Mouse (Mus musculus) forebrain, embryonic 13.5 days (tissue): Measurements from ENCODE around the gene Aox2. TPM values are rescaled to one million over a fixed set of nuclear protein-coding genes. Genes with fewer than 3 reads are reported as not detected.

Source experiments
- ATAC-seq: fragments of 200-750 bp; cut with Nextera tagmentation; 2 replicates; pipeline ENCODE4 v1.8.0; 2017
- H3K27ac ChIP-seq: fragments of 300-500 bp; sonication (generic); 2 replicates; pipeline ENCODE4 v1.5.1; 2015; ENCODE audit warnings: inconsistent platforms, mild to moderate bottlenecking, moderate library complexity
- H3K27me3 ChIP-seq: fragments of 300-500 bp; sonication (generic); 2 replicates; pipeline ENCODE4 v1.6.1; 2015; ENCODE audit warnings: mild to moderate bottlenecking, inconsistent platforms
- H3K36me3 ChIP-seq: fragments of 300-500 bp; sonication (generic); 2 replicates; pipeline ENCODE4 v1.6.1; 2015; ENCODE audit warnings: mild to moderate bottlenecking, inconsistent platforms; ENCODE audit not compliant: poor library complexity, severe bottlenecking
- H3K4me1 ChIP-seq: fragments of 300-500 bp; sonication (generic); 2 replicates; pipeline ENCODE4 v1.6.1; 2015; ENCODE audit warnings: inconsistent platforms
- H3K4me2 ChIP-seq: fragments of 300-500 bp; sonication (generic); 2 replicates; pipeline ENCODE4 v1.6.1; 2015; ENCODE audit warnings: inconsistent platforms, mild to moderate bottlenecking, moderate library complexity
- H3K4me3 ChIP-seq: fragments of 300-500 bp; sonication (generic); 2 replicates; pipeline ENCODE4 v1.5.1; 2015; ENCODE audit warnings: mild to moderate bottlenecking, inconsistent platforms
- H3K9ac ChIP-seq: fragments of 300-500 bp; sonication (generic); 2 replicates; pipeline ENCODE4 v1.6.1; 2015; ENCODE audit warnings: mild to moderate bottlenecking, inconsistent platforms
- H3K9me3 ChIP-seq: fragments of 300-500 bp; sonication (generic); replicated peaks from 2 replicates; pipeline ENCODE4 v1.6.1; 2016; ENCODE audit warnings: inconsistent platforms
- WGBS: fragments of 180-500 bp; shearing (Covaris S2); methylation state at CpG from one replicate; pipeline ENCODE4 v1.1.7; 2015; 5-methylcytosine and 5-hydroxymethylcytosine counted together
- polyA plus RNA-seq: library from polyadenylated mRNA; unstranded; fragments of >200 nt; fragmentation: Nextera tagmentation; extraction: Ambion mirVana; gene quantifications from 2 replicates; pipeline ENCODE4 v1.2.1, GENCODE M21; 2015

The Aox2 gene
- polyA plus RNA-seq, 1 experiment from 2014 or later = not detected

DNA sequence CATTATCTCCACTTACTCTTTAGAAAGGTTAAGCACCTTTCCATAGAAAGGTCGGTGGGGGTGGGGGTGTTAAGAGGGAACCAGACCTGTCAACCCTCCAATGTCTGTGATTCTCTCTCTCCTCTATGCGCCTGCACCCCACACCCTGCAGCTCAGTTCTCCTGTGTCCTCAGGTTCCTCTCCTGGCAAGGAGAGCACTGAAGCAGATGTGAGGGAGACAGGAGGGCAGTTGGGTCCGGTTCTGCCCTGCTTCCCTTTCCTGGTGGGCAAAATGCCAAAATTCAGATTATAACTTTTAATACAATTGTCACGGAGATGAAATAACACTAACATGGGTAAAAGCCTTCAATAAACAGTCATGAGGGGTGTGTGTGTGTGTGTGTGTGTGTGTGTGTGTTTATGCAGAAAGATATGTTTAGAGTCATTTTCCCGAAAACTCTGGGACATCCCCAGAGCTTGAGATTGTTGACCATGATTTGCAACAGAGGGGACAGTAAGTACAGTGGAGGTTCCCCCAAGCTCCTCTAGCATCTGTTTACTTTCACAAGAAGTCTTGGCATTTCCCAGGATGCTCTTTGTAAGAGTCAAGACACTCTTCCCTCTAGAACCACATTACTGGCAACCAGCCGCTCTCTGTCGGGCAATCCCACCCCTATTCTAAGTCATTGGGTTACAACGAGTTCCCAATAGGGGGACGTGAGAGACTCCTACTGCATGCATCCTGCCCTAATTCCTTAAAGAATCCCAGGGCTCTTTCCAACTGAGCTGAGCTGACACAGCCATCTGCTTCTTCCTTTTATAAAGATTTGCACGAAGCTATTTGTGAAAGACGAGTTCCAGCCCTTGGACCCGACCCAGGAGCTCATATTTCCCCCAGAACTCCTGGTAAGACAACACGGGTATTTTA, 13.5 kb downstream of the Aox2 start:
- 0 out of 2 replicates have a peak, but pooled peaks cover 5% of the 10 kb centered on the region for H3K4me1 ChIP-seq
- H3K9ac ChIP-seq = no peak overlapping the region
- no peak for ATAC-seq
- no peaks in the 10 kb centered on the region for H3K27me3 ChIP-seq
- H3K4me2 ChIP-seq = no peak overlapping the region
- WGBS = 69% methylated on average over 13 of the region's 13 CpGs
- no peak overlapping the region for H3K4me3 ChIP-seq
- H3K9me3 ChIP-seq = no peaks in the 10 kb centered on the region
- H3K27ac ChIP-seq = no peak overlapping the region
- no peaks in the 10 kb centered on the region for H3K36me3 ChIP-seq

DNA sequence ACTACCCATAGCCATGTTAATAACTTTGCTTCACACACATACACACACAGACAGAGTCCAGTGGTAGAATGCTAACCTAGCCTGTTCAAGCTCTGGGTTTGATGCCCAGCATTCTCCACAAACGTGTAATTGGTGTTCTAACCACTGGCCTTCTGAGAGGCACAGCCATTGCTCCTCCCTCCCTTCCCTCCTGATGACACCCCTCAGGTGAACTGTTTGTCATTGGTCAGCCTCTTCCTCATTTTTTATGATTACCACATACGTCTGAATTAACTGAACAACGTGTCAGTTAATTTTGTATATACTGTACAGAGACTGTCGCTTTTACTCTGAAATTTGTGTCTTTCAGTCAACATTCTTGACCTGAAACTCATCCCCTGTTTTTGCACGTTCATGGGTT, 16.6 kb downstream of the Aox2 start:
- Histone ChIP-seq H3K9ac (no peak overlapping the region), H3K27ac (no peak overlapping the region), H3K9me3 (no peaks in the 10 kb centered on the region), H3K36me3 (no peaks in the 10 kb centered on the region), H3K27me3 (no peaks in the 10 kb centered on the region), H3K4me1 (0 out of 2 replicates have a peak, but pooled peaks cover 5% of the 10 kb centered on the region), H3K4me3 (no peak overlapping the region), H3K4me2 (no peak overlapping the region)
- 87% methylated on average over 5 of the region's 5 CpGs for WGBS
- ATAC-seq = no peak

DNA sequence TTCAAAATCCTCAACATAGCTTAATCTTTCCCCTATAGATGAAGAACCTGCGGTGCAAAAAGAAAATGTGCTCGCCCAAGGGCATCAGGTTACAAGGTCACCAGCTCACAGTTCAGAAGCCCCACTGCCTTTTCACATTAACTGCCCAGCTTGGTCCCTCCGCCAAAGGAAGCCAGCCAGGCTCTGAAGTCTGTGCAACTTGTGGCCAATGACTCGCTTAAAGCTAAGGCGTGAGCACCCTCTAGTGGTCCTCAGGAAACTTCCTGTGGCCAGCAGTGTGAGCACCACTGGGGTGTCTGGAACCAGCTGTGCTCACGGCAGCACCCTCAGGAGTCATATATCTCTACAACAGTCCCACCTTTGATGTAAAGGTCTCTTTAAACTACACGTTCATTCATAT, 18.2 kb downstream of the Aox2 start:
- ATAC-seq = peak; percentile 76; the same call in 1 of the 2 replicates
- no peak overlapping the region for H3K27ac ChIP-seq
- H3K27me3 ChIP-seq = no peaks in the 10 kb centered on the region
- H3K4me1 ChIP-seq = 0 out of 2 replicates have a peak, but pooled peaks cover 5% of the 10 kb centered on the region
- WGBS = 8% methylated on average over 7 of the region's 7 CpGs
- no peaks in the 10 kb centered on the region for H3K36me3 ChIP-seq
- no peak overlapping the region for H3K9ac ChIP-seq
- H3K9me3 ChIP-seq = no peaks in the 10 kb centered on the region
- H3K4me3 ChIP-seq = no peak overlapping the region
- no peak overlapping the region for H3K4me2 ChIP-seq

DNA sequence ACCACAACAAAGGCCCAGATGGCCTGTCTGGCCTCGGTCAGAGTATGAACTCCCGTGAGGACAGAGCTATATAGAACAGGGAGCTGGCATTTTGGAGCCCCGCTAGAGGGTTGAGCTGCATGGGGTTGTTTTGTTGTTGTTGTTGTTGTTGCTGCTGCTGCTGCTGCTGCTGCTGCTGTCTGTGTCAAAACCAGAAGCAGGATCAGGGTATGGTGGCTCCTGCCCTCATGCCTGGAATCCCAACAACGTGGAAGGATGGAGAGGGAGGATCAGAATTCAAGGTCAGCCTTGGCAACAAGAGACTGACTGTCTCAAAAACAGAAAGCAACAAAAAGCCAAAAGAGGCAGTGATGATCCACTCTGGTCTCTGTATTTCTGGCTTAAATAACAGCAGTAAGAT, 18.7 kb downstream of the Aox2 start:
- no peak overlapping the region for H3K27ac ChIP-seq
- H3K9ac ChIP-seq = no peak overlapping the region
- H3K9me3 ChIP-seq = no peaks in the 10 kb centered on the region
- H3K4me2 ChIP-seq = no peak overlapping the region
- 52% methylated on average over 4 of the region's 4 CpGs for WGBS
- 0 out of 2 replicates have a peak, but pooled peaks have one; percentile 16 for ATAC-seq
- no peaks in the 10 kb centered on the region for H3K36me3 ChIP-seq
- H3K4me3 ChIP-seq = no peak overlapping the region
- H3K27me3 ChIP-seq = no peaks in the 10 kb centered on the region
- H3K4me1 ChIP-seq = 0 out of 2 replicates have a peak, but pooled peaks cover 5% of the 10 kb centered on the region

DNA sequence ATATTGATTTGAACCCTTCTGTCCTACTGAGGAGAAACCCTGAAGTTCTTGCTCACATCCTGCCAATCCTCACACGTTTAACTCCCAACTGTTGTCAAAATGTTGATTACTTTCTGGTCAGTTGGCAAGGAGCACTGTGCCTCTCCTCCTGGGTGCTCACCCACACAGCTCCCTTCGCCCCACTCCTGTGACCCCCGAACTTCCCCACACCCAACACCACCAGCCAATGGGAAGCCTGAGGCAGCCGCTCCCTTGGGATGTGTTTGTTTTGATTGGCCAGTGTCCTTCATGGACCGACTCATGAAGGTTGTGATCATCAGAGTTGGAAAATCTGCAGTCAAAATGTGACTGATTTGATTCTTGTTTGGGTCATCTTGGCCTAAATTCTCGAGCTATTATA, 20.2 kb downstream of the Aox2 start:
- ATAC-seq = no peak
- no peaks in the 10 kb centered on the region for H3K4me1 ChIP-seq
- H3K9me3 ChIP-seq = no peaks in the 10 kb centered on the region
- H3K36me3 ChIP-seq = no peaks in the 10 kb centered on the region
- H3K27me3 ChIP-seq = no peaks in the 10 kb centered on the region
- no peak overlapping the region for H3K9ac ChIP-seq
- 81% methylated on average over 6 of the region's 6 CpGs for WGBS
- H3K4me2 ChIP-seq = no peak overlapping the region
- no peak overlapping the region for H3K27ac ChIP-seq
- no peak overlapping the region for H3K4me3 ChIP-seq

DNA sequence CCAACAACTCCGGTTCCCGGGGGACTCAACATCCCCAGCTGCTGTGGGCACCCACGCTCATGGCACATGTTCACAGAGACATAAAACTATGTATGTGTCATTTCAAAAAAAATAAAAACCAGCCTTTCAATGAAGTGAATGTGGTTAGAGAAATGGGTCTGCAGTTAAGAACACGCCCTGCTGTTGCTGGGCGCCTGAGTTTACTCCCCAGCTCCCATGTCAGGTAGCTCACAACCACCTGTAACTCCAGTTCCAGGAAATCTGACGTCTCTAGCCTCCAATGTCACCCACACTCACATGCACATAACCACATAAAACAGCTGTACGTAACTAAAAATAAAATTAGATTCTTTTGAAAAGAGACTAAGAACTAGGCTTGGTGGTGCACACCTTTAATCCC, 22.9 kb downstream of the Aox2 start:
- Histone ChIP-seq H3K4me3 (no peak overlapping the region), H3K4me2 (no peak overlapping the region), H3K4me1 (no peaks in the 10 kb centered on the region), H3K9ac (no peak overlapping the region), H3K27me3 (no peaks in the 10 kb centered on the region), H3K27ac (no peak overlapping the region), H3K9me3 (no peaks in the 10 kb centered on the region), H3K36me3 (no peaks in the 10 kb centered on the region)
- ATAC-seq = no peak
- 93% methylated on average over 7 of the region's 7 CpGs for WGBS

DNA sequence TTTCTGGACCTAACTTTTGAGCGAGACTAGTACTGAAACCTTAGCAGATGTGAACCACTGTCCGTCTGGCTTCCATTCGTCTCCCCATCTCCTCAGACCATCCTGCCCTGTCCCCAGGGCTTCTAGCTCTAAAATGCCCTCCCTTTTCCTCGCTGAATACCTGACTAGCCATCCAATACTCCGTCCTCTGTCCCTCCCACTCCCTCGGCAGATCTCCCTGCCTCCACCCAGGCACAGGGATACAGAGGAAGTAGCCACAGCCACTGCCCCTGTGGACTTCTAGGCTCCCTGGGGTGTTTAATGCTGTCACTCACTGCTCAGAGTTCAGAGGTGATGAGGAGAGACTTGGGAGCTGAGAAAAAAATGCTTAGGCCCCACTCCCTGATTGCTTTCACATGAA, 23.9 kb downstream of the Aox2 start:
- H3K9ac ChIP-seq = no peak overlapping the region
- no peaks in the 10 kb centered on the region for H3K4me1 ChIP-seq
- no peak overlapping the region for H3K4me2 ChIP-seq
- no peaks in the 10 kb centered on the region for H3K27me3 ChIP-seq
- no peak overlapping the region for H3K27ac ChIP-seq
- WGBS = 78% methylated on average over 6 of the region's 6 CpGs
- H3K4me3 ChIP-seq = no peak overlapping the region
- H3K36me3 ChIP-seq = no peaks in the 10 kb centered on the region
- H3K9me3 ChIP-seq = no peaks in the 10 kb centered on the region
- no peak for ATAC-seq

DNA sequence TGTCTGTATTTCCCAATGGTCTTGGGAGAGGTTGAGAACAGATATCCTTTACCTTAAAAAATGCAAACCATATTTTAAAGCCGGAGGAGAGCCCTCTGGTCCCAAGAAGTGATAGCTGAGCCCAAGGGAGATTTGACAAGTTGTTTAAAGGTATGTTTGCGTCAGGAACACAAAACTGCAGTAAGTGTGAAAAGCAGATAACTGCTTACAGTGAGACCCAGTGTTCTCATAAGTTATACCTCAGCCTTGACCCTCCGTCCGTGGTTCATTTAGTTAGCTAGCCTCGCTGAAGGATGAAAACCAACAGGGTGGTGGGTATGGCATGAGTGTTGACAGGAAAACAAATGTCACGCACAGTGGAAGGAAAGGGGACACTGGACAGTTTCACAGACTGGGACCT, 24.9 kb downstream of the Aox2 start:
- 95% methylated on average over 6 of the region's 6 CpGs for WGBS
- Histone ChIP-seq H3K4me3 (no peak overlapping the region), H3K36me3 (no peaks in the 10 kb centered on the region), H3K4me1 (no peaks in the 10 kb centered on the region), H3K4me2 (no peak overlapping the region), H3K9me3 (no peaks in the 10 kb centered on the region), H3K9ac (no peak overlapping the region), H3K27me3 (no peaks in the 10 kb centered on the region), H3K27ac (no peak overlapping the region)
- ATAC-seq = no peak

DNA sequence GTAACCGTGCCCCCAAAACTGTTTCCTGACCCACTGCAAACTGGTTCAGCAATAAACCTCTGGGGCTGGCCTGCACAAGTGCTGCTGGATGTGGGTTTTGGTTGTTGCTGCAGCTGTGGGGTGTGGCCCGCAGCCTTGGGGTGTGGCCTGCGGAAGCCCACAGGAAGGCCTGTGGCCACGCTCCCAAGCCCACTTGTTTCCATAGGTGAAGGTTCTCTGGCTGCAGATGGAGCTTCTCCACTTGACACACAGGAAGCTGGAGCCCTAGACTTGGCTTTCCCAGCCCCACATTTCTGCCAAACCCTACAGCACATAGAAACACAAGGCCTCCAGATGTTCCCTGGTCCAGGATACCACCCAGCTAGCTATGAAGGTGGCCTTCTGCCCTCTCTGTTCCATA, 25.6 kb downstream of the Aox2 start:
- H3K27me3 ChIP-seq = no peaks in the 10 kb centered on the region
- H3K4me2 ChIP-seq = no peak overlapping the region
- H3K27ac ChIP-seq = no peak overlapping the region
- no peaks in the 10 kb centered on the region for H3K9me3 ChIP-seq
- no peak for ATAC-seq
- no peak overlapping the region for H3K4me3 ChIP-seq
- no peaks in the 10 kb centered on the region for H3K4me1 ChIP-seq
- H3K9ac ChIP-seq = no peak overlapping the region
- WGBS = 91% methylated on average over 4 of the region's 4 CpGs
- no peaks in the 10 kb centered on the region for H3K36me3 ChIP-seq

DNA sequence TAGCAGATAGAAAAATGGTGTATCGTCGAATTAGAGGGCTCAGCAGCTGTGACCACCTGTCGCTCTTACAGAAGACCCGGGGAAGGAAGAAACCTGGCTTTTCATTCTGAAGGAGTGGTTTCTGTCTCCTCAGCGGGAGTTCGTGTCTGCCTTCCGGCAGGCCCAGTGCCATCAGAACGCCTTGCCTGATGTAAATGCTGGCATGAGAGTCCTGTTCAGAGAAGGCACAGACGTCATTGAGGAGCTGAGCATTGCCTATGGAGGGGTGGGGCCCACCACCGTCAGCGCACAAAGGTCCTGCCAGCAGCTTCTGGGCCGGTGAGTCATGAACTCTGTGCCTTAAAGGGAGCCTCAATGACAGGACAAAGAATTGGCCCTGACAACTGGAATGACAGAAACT, 26.2 kb downstream of the Aox2 start:
- Histone ChIP-seq H3K27ac (no peak overlapping the region), H3K4me3 (no peak overlapping the region), H3K4me1 (no peaks in the 10 kb centered on the region), H3K4me2 (no peak overlapping the region), H3K9ac (no peak overlapping the region), H3K36me3 (no peaks in the 10 kb centered on the region), H3K27me3 (no peaks in the 10 kb centered on the region), H3K9me3 (no peaks in the 10 kb centered on the region)
- ATAC-seq = no peak
- 59% methylated on average over 12 of the region's 12 CpGs for WGBS

DNA sequence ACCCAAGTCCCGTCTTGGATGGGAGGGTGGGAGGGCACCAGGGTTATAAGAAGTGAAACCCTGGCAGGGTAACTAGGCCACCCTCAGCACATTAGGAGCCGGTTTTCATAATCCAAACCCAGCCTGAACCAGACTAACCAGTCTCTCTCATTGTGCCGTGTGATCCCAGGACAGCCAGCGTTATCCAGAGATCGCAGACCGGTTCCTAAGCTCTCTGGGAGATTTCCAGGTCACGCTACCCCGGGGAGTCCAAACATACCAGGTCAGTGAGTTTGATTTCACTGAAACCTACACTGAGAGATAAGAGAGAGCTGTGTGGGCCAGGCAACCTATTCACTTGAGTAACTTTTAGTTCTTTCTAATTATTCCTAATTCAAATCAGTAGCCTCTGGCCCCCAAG, 29.1 kb downstream of the Aox2 start:
- H3K4me2 ChIP-seq = no peak overlapping the region
- no peaks in the 10 kb centered on the region for H3K9me3 ChIP-seq
- ATAC-seq = no peak
- H3K27ac ChIP-seq = no peak overlapping the region
- no peak overlapping the region for H3K9ac ChIP-seq
- H3K36me3 ChIP-seq = no peaks in the 10 kb centered on the region
- 87% methylated on average over 8 of the region's 8 CpGs for WGBS
- H3K4me3 ChIP-seq = no peak overlapping the region
- H3K27me3 ChIP-seq = no peaks in the 10 kb centered on the region
- no peaks in the 10 kb centered on the region for H3K4me1 ChIP-seq

DNA sequence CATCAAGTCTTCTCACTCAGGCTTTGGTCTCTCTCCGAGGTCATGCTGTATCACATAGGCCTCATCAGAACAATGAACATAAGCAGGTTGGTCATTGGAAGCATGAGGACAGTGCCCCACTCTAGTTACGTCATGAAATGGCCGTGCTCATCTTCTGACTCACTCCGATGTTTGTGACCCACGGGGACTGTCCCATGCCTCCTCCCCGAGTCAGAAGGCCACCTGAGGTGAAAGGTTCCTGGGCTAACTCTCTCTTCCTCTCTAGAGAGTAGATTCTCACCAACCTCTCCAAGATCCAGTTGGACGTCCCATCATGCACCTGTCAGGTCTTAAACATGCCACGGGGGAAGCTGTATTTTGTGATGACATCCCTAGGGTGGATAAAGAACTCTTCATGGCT, 30.5 kb downstream of the Aox2 start:
- no peaks in the 10 kb centered on the region for H3K36me3 ChIP-seq
- no peak overlapping the region for H3K4me2 ChIP-seq
- H3K9me3 ChIP-seq = no peaks in the 10 kb centered on the region
- H3K27me3 ChIP-seq = no peaks in the 10 kb centered on the region
- 89% methylated on average over 8 of the region's 8 CpGs for WGBS
- no peak overlapping the region for H3K9ac ChIP-seq
- no peak overlapping the region for H3K27ac ChIP-seq
- H3K4me1 ChIP-seq = no peaks in the 10 kb centered on the region
- H3K4me3 ChIP-seq = no peak overlapping the region
- no peak for ATAC-seq

DNA sequence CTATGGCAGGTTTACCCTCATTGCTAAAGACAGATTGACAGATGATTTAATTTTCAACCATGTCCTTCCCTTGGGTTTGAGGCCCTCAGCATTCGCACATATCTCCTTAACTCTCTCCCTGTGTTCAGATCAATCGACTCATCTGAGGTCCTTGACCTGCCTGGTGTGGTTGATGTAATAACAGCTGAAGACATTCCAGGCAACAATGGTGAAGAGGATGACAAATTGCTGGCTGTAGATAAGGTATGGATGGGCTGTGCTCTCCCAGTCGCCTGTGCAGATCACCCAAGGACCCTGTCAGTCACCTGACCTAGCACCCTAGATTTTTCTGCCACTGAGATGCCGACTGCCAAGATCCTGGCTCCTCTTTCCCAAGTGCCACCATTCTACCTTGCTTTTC, 31.7 kb downstream of the Aox2 start:
- Histone ChIP-seq H3K9me3 (no peaks in the 10 kb centered on the region), H3K4me2 (no peak overlapping the region), H3K4me1 (no peaks in the 10 kb centered on the region), H3K27ac (no peak overlapping the region), H3K9ac (no peak overlapping the region), H3K27me3 (no peaks in the 10 kb centered on the region), H3K36me3 (no peaks in the 10 kb centered on the region), H3K4me3 (no peak overlapping the region)
- WGBS = 82% methylated on average over 4 of the region's 4 CpGs
- no peak for ATAC-seq
